Mouse (Mus musculus) hindbrain, postnatal 0 days (tissue): ENCODE results near the gene Tmem132d. TPM values are rescaled to one million over a fixed set of nuclear protein-coding genes. Genes with fewer than 3 reads are reported as not detected.

Source experiments
- ATAC-seq: fragments of 200-750 bp; cut with Nextera tagmentation; 2 replicates; pipeline ENCODE4 v1.8.0; 2017; ENCODE audit warnings: mild to moderate bottlenecking, moderate TSS enrichment, moderate library complexity
- DNase-seq: peaks from one replicate; pipeline ENCODE4 v3.0.0-alpha.2; 2015; ENCODE audit warnings: low spot score
- H3K27ac ChIP-seq: fragments of 300-500 bp; sonication (generic); 2 replicates; pipeline ENCODE4 v1.5.1; 2014; ENCODE audit warnings: mild to moderate bottlenecking
- H3K27me3 ChIP-seq: fragments of 300-500 bp; sonication (generic); 2 replicates; pipeline ENCODE4 v1.6.1; 2014; ENCODE audit warnings: low read length, mixed read lengths; ENCODE audit not compliant: insufficient read depth
- H3K36me3 ChIP-seq: fragments of 300-500 bp; sonication (generic); 2 replicates; pipeline ENCODE4 v1.6.1; 2014; ENCODE audit warnings: low read length, mixed read lengths; ENCODE audit not compliant: insufficient read depth
- H3K4me1 ChIP-seq: fragments of 300-500 bp; sonication (generic); 2 replicates; pipeline ENCODE4 v1.6.1; 2014; ENCODE audit warnings: antibody characterized with exemption, low read length, mixed read lengths; ENCODE audit not compliant: insufficient read depth
- H3K4me2 ChIP-seq: fragments of 300-500 bp; sonication (generic); 2 replicates; pipeline ENCODE4 v1.6.1; 2014; ENCODE audit warnings: low read depth, mild to moderate bottlenecking, low read length, moderate library complexity, mixed read lengths
- H3K4me3 ChIP-seq: fragments of 300-500 bp; sonication (generic); 2 replicates; pipeline ENCODE4 v1.5.1; 2014; ENCODE audit warnings: low read length
- H3K9ac ChIP-seq: fragments of 300-500 bp; sonication (generic); replicated peaks from 2 replicates; pipeline ENCODE4 v1.6.1; 2014; ENCODE audit warnings: mild to moderate bottlenecking, low read length, moderate library complexity, mixed read lengths
- H3K9me3 ChIP-seq: fragments of 300-500 bp; sonication (generic); 2 replicates; pipeline ENCODE4 v1.6.1; 2016; ENCODE audit warnings: low read length, mixed read lengths
- CTCF ChIP-seq: IDR thresholded peaks from 2 replicates; pipeline ENCODE4 v1.5.1; 2016; ENCODE audit warnings: antibody characterized with exemption, control low read depth, low read depth
- WGBS: fragments of 180-500 bp; shearing (Covaris S2); extraction: QIAGEN DNeasy Blood & Tissue Kit; methylation state at CpG from one replicate; pipeline ENCODE4 v1.1.7; 2014; 5-methylcytosine and 5-hydroxymethylcytosine counted together
- polyA plus RNA-seq: library from polyadenylated mRNA; unstranded; fragments of >200 nt; fragmentation: Nextera tagmentation; extraction: Ambion mirVana; gene quantifications from 2 replicates; pipeline ENCODE4 v1.2.1, GENCODE M21; 2015
- total RNA-seq: library from RNA; depleted of rRNA; stranded (reverse); fragments of >200 nt; gene quantifications from 2 replicates; pipeline ENCODE4 v1.2.3, GENCODE M21; 2014

The Tmem132d gene
- total and polyA plus RNA-seq, 2 experiments from 2014 or later: 5.8 to 28.9 TPM

GRCm38 (mm10) chr5:128100331-128100730, 332.5 kb downstream of the Tmem132d start:
- DNase-seq (no peak), ATAC-seq (no peak)
- Histone ChIP-seq H3K4me3 (no peak overlapping the region), H3K27me3 (no peaks in the 10 kb centered on the region), H3K36me3 (no peaks in the 10 kb centered on the region), H3K9me3 (no peaks in the 10 kb centered on the region), H3K4me2 (no peak overlapping the region), H3K27ac (no peak overlapping the region), H3K4me1 (no peaks in the 10 kb centered on the region), H3K9ac (no peak overlapping the region)
- WGBS: 58% methylated on average over 5 of the region's 5 CpGs
- TF ChIP-seq CTCF: no peak

GRCm38 (mm10) chr5:128099439-128099838, 333.4 kb downstream of the Tmem132d start:
- no peaks in the 10 kb centered on the region for H3K27me3 ChIP-seq
- no peak overlapping the region for H3K27ac ChIP-seq
- no peak for DNase-seq
- 81% methylated on average over 2 of the region's 2 CpGs for WGBS
- H3K4me3 ChIP-seq: no peak overlapping the region
- no peak for ATAC-seq
- no peaks in the 10 kb centered on the region for H3K36me3 ChIP-seq
- no peaks in the 10 kb centered on the region for H3K9me3 ChIP-seq
- no peak overlapping the region for H3K9ac ChIP-seq
- no peaks in the 10 kb centered on the region for H3K4me1 ChIP-seq
- peak; percentile 42; the same call in 1 of the 2 replicates for TF ChIP-seq CTCF
- no peak overlapping the region for H3K4me2 ChIP-seq

GRCm38 (mm10) chr5:128090578-128090977, 342.3 kb downstream of the Tmem132d start:
- H3K9ac ChIP-seq: no peak overlapping the region
- H3K36me3 ChIP-seq: no peaks in the 10 kb centered on the region
- no peak for TF ChIP-seq CTCF
- no peaks in the 10 kb centered on the region for H3K4me1 ChIP-seq
- no peak for ATAC-seq
- H3K9me3 ChIP-seq: no peaks in the 10 kb centered on the region
- H3K4me2 ChIP-seq: no peak overlapping the region
- no peak for DNase-seq
- H3K4me3 ChIP-seq: no peak overlapping the region
- WGBS: 81% methylated on average over 5 of the region's 5 CpGs
- no peaks in the 10 kb centered on the region for H3K27me3 ChIP-seq
- no peak overlapping the region for H3K27ac ChIP-seq

GRCm38 (mm10) chr5:128075456-128075855, 357.4 kb downstream of the Tmem132d start:
- Histone ChIP-seq H3K9ac (no peak overlapping the region), H3K9me3 (no peaks in the 10 kb centered on the region), H3K4me3 (no peak overlapping the region), H3K4me1 (no peaks in the 10 kb centered on the region), H3K4me2 (no peak overlapping the region), H3K27ac (no peak overlapping the region), H3K36me3 (no peaks in the 10 kb centered on the region), H3K27me3 (no peaks in the 10 kb centered on the region)
- TF ChIP-seq CTCF: no peak
- DNase-seq: no peak
- no peak for ATAC-seq
- 63% methylated on average over 5 of the region's 5 CpGs for WGBS

GRCm38 (mm10) chr5:128072616-128073015, 360.3 kb downstream of the Tmem132d start:
- no peak overlapping the region for H3K4me2 ChIP-seq
- no peak overlapping the region for H3K27ac ChIP-seq
- H3K9me3 ChIP-seq: no peaks in the 10 kb centered on the region
- H3K4me3 ChIP-seq: no peak overlapping the region
- no peaks in the 10 kb centered on the region for H3K27me3 ChIP-seq
- 85% methylated on average over 2 of the region's 2 CpGs for WGBS
- ATAC-seq (no peak), DNase-seq (no peak)
- H3K4me1 ChIP-seq: no peaks in the 10 kb centered on the region
- H3K36me3 ChIP-seq: no peaks in the 10 kb centered on the region
- H3K9ac ChIP-seq: no peak overlapping the region
- no peak for TF ChIP-seq CTCF

GRCm38 (mm10) chr5:128041781-128042180, 391.1 kb downstream of the Tmem132d start:
- WGBS: 59% methylated on average over 9 of the region's 9 CpGs
- ATAC-seq: no peak
- Histone ChIP-seq H3K4me2 (no peak overlapping the region), H3K36me3 (no peaks in the 10 kb centered on the region), H3K27me3 (no peaks in the 10 kb centered on the region), H3K9me3 (no peaks in the 10 kb centered on the region), H3K27ac (no peak overlapping the region), H3K4me1 (no peaks in the 10 kb centered on the region), H3K9ac (no peak overlapping the region), H3K4me3 (no peak overlapping the region)
- no peak for TF ChIP-seq CTCF
- DNase-seq: no peak

GRCm38 (mm10) chr5:128040036-128040435, 392.8 kb downstream of the Tmem132d start:
- no peak for DNase-seq
- no peaks in the 10 kb centered on the region for H3K4me1 ChIP-seq
- no peak for TF ChIP-seq CTCF

More at GRCm38 (mm10) chr5:128040036-128040435, 392.8 kb downstream of the Tmem132d start:
- Histone ChIP-seq H3K36me3 (no peaks in the 10 kb centered on the region), H3K27ac (no peak overlapping the region), H3K9ac (no peak overlapping the region), H3K9me3 (no peaks in the 10 kb centered on the region), H3K4me2 (no peak overlapping the region), H3K4me3 (no peak overlapping the region), H3K27me3 (no peaks in the 10 kb centered on the region)
- WGBS: 90% methylated on average over 6 of the region's 6 CpGs
- ATAC-seq: no peak
